Mouse (Mus musculus) stomach, postnatal 0 days (tissue): ENCODE data around the gene Gucd1.

Experiments used
- CTCF ChIP-seq: IDR thresholded peaks from 2 replicates; pipeline ENCODE4 v1.5.1; 2016; ENCODE audit warnings: antibody characterized with exemption, low read depth, mild to moderate bottlenecking, moderate library complexity
- EP300 ChIP-seq: optimal IDR thresholded peaks from 2 replicates; pipeline ENCODE3; 2016; ENCODE audit warnings: antibody characterized with exemption

GRCm38 (mm10) chr10:75352541-75352940 is 165.2 kb downstream of the Gucd1 start:
- no peak for TF ChIP-seq EP300
- no peak for TF ChIP-seq CTCF
